Mouse (Mus musculus) CD4-positive, CD25-positive, alpha-beta regulatory T cell, adult 4 months (primary cell): Measurements from ENCODE around the gene Wnt7b. TPM values are rescaled to one million over a fixed set of nuclear protein-coding genes. Genes with fewer than 3 reads are reported as not detected.

ENCODE experiments used
- ATAC-seq: one replicate; pipeline ENCODE4 v1.8.0; 2017
- polyA plus RNA-seq, 2 experiments: library from polyadenylated mRNA; unstranded; fragments of 100-300 nt; shearing (Covaris generic); gene quantifications; one replicate each; pipeline ENCODE4 v1.2.1; 2017

The Wnt7b gene
- polyA plus RNA-seq, 2 experiments from 2014 or later: not detected

DNA sequence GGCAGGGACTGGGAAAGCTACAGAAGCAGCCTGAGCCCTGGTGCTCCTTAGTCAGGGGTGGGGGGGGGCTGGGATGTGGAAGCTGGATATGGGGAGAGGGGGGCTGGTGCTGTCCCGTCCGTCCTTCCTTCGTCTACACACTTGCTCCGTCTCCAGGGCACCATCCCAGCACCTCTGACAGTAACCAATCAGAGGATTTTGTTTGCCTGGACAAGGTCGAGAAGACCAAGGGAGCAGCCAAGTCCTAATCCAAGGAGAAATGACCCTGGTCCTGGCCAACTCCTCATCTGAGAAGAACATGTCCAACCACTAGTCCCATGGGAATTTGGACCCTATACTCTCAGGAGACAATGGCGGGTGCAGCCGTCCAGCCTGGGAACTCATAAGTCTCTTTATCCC, 18.4 kb upstream of the Wnt7b start:
- ATAC-seq: no peak

DNA sequence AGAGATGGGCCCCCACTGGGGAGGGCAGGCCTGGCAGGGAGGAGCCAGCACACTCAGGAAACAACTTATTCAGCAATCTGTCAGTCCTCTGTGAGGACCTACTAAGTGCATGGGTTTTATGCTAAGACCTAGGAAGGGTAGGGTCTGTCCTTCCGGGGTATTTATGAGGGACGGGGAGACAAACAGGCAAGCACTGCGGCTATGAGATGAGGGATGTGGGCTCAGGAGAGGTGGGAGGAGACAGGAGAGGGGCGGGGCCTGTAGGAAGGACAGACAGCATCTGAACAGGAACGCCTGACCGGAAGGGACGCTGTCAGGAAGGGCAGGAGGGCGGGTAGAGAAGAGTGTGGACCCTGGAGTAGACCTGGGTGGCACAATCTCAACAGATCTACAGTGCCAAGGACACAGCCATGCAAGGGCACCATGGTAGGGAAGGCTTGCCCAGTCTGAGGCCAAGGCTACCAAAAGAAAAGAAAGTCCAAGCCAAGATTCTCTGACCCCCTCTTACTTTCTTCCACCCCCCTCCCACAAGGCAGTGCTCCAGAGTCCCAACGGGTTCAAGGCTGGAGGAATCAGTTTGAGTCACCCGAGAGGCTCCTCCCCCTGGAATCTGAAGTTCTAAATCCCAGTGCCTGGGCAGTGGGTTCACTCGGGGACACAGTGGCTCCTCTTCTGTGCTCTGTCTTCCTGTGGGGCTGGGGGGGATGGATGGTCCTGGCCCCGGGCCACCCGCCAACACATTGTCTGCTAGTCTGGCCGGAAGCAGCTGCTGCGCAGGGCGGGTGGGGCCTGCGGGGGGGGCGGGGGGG, 17.8 kb upstream of the Wnt7b start:
- peak; percentile 69 for ATAC-seq

DNA sequence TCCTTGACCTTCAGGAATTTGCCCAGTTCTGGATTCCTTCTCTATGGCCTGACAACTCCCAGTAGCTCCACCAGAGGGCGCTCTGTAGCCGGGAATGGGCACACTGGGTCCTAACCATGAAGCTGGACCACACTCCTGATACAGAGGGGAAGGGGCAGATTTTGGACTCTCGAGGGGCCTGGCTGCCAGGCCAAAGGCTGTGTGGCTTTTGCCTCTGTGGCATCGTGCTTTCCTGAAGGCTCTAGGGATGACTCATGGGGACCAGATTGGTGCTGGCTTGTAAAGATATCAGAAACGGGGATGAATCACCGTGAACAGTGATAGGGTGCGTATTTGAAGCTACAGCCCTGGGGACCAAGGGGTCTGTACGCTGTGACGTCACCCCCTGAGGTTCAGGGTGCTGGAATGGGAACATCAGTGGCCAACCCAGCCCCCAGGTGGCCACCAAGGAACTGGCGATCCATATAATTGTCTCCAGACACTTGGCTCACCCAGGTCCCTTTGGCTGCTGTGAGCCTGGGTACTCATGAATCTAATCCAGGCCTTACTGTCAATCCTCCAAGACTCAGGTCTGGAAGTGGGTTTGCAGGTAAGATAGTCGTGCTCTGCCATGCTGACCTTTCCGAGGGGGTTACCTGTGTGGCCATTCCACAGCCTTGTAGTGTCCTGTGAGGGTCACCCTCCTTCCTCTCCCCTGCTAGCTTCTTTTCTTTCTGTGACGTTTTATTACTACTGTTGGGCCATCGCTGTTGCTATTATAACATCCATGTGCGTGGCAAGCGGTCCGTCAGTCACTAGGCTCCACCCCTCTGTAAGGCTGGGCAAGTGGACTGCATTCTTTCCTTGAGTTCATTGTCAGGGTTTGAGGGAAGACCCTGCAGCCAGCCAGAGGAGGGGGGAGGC, 17.0 kb upstream of the Wnt7b start:
- ATAC-seq: peak; percentile 54

DNA sequence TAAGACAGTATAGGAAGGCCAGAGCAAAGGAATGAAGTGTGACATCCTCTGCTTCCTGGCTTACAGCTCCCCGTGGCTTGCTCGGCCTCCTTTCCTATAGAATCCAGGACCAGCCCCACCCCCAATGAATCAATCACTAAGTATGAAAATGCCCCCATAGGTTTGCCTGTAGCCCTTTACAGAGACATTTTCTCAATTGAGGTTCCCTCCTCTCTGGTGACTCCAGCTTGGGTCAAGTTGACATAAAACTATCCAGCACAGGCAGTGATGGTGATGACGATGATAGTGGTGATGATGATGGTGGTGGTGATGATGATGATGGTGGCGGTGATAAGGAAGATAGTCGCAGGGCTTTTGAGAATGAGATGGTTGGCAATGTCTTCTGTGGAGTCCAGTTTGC, 16.2 kb upstream of the Wnt7b start:
- ATAC-seq: no peak

DNA sequence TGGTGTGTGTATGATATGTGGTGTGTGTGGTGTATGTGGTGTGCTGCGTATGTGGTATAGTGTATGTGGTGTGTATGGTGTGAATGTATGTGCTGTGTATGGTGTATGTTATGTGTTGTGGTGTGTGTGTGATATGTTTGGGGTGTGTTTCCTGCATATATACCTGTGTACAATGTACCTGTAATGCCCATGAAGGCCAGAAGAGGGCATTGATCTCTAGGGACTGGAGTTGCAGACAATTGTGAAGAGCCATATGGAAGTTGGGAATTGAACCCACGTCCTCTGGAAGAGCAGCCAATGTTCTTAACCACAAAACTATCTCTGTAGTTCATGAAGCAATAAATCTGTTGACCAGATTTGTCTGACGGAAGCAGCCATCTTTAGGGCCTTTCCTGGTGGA, 15.1 kb upstream of the Wnt7b start:
- no peak for ATAC-seq

DNA sequence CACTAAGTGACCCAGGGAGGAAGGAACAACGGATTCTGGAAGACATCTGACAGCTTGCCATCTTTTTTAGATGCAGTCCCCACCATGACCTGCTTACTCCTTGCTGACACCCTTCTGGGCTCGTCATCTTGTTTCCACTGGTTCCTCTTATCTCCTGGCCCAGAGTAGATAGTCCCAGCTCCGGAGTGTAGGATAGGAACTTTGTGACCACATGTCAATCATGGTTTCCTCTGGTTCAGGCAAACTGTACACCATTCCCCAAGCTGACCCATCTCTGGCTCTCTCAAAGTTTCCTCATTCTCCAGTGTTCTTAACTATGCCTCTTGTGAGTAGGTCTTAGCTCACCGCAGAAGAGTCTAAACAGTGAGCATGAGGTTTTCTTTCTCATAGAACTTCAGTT, 10.4 kb upstream of the Wnt7b start:
- ATAC-seq: no peak

DNA sequence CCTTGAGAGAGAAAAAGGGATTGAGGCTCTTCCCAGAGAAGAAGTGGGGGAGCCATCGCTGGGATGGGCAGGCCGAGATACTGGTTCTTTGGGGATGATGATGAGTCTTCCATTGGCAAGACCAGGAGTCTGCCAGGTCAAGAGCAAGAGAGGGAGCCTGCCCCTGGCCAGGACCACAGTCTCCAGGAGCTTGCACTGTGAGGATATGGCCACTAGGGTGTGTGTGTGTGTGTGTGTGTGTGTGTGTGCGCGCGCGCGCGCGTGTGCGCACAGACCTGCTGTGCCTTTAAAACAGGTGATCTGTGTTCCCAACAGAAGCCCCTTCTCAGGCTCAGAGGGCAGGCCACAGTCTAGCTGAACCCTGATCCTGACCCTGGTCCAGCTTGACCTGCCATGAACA, 8.6 kb upstream of the Wnt7b start:
- no peak for ATAC-seq

DNA sequence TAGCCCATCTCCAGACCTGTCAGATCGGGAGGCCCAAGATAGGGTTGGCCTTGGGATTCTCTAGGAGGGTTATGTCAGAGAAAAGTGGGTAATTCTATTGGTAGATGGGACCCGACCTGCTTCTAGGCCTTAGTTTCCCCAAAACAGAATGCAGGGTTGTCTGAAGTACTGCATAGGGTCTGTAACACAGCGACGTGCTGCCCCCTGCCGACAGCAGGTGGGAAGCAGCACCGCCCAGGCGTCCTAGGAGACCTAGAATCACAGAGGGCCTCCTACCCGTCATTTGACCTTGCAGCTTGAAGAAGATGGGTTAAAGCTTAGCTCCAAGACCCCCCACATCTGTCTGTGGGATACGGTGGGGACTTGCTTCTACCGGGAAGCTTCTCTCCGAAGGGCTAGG, 1.2 kb upstream of the Wnt7b start:
- ATAC-seq: no peak

DNA sequence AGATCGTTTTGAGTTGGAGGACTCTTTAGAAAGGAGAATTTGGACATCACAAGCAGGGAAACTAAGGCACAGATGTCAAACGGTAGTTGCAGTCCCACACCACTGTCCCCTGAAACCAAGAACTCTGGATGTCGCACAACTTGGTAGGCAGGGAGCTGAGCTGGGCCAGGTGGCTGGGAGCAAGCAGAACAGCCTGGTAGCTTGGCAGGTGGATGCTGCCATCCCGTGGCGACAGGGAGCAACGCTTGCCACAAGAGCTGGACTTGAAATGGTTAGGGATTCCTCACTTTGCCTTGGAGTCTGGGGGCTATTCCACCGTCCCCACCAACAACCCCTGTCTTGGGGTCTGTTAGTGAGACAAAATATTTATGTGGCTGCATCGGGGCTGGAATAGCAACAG, 751 bp upstream of the Wnt7b start:
- no peak for ATAC-seq

DNA sequence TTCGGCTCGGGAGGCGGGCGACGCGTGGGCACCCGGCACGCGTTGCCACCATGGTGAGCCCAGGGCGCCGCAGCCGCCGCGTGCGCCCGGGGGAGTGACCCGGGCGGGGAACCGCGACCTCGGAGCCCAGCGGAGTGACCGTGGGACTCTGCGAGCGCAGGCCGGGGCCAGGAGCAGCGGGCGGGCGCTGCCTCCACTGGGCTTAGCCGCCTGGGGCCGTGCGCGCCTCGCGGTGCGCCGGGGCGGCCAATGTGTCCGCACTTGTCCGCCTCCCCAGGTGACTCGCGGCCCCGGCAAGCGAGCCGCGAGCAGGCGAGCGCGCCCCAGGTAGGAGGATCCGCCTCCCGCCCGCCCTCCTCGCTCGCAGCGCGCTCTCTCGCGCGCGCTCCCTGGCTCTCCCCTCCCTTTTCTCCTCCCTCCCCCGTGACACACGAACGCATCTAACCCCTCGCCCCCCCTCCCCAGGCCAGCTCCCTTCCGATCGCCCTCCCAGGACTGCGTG, 659 bp downstream of the Wnt7b start:
- no peak for ATAC-seq

DNA sequence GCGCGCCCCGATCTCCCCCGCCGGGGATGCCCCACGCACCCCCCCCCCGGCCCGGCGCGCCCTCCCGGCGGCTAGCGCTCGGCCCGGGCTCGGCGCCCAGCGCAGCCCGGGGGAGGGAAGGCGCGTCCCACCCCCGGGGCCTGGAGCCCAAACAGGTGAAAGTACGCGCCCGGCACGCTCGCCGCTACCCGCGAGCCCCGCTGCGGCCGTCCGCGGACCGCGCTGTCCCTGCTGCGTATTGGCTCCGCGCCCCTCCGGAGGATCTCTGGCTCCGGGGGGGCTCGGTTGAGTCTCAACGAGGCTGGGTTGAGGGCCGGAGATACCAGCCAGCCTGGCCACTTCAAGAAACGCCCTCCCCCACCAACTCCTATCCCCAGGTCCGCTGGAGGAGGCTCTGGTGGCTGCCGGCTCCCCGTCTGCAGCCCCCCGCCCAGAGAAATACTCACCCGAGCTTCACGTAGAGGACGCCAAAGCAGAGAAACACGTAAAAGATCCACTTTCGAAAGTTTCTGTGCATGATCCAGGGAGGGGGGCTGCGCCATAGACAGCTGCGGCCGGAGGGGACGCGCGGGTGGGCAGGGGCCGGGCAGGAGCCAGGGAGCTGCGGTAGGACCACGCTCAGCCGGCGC, 1.2 kb downstream of the Wnt7b start:
- no peak for ATAC-seq

DNA sequence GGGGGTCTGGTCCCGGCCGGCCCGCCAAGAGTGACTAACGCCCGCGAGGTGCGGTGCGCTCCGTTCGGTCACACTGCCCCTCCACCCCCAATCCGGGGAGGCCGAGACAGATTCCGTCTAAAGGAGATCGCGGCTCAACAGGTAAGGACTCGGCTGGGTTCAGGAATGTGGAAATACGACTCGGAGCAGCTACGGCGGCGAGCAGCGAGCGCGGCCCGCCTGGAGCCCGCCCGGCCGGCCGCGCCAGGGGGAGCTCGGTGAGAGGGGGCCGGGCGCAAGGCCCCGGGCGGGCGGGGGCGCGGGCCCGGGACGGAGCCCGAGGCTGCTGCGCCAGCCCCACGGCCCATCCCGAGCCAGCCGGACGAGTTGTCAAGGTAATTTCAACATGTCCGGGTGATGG, 1.8 kb downstream of the Wnt7b start:
- no peak for ATAC-seq

DNA sequence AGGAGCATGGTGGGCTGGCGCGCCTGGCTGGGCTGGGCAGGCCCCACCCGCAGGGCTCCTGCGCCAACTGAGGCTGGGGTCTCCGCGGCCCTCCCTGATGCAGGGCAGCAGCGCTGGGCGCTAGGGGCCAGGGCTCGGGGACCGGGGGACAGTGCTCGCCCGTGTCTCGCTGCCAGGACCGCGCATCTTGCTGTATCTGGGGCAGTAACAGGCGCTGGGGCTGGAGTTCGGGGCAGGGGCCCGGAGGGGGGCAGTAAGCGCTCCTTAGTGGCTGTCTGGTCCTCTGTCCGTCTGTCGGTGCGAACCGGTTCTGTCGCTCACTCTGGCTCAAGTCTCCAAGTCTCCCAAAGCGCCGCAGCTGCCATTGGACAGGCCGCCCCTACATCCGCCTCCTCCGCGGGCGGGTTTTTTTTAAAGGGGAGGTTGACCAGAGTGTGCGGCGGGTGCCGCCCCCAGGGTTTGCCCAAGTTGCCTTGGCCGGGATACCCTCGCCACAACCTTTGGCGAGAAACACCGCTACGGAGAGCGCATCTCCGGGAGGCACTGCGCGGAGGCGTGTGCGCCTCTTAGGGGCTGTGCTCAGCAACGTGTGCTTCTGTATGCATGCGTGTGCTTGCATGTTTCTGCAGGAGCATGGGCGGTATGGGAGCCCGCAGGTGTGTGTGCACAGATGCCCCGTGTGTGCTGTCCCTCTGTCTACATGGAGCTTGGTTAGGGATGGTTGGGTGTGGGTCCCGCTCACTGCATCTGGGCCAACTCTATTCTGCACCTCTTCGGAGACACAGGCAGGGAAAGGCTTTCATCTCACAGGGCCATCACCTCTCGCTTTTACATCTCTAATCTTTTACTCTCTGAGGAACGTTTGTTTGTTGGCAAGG, 4.5 kb downstream of the Wnt7b start:
- ATAC-seq: no peak

DNA sequence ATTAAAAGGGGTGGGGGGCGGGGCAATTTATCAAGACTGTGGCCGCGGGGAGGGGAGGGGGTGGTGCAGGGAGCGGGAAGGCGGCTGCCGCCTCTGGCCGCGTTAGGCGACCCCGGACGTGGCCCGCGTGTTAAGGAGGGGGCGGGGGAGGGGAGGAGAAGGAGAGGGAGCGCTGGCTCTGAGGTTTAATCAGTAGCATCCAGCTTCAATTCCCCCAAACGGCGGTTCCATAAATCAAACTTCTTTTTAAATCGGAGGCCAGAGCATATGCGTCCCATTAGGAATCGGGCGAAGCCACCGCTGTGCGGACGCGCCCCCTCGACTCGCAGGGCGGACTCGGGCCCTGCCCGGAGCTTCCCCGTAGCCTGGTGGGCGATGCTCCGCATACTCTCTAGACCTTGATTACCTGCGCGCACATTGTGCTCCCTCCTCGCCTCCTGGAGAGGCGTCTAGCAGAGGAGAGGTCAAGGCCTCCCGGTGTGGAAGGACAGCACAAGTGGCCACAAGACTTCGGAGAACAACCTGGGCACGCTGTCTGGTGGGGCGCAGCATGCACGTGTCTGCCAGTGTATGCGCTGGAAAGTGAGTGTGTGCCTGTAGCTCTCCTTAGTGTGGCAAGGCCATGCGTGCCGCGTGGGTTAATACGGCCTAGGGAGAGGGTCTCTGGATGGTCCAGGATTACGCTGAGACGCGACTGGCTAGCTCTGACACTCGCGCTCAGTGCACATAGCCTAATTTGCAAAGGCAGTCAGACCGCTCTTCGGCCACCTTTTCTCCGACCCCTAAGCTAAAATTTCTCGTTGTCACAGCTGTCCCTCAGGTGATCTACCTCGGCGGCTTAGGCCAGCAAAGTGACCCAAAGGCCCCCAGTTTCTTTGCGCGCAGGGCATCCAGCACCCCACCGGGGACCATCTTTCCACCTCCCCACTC, 5.5 kb downstream of the Wnt7b start:
- ATAC-seq: no peak

DNA sequence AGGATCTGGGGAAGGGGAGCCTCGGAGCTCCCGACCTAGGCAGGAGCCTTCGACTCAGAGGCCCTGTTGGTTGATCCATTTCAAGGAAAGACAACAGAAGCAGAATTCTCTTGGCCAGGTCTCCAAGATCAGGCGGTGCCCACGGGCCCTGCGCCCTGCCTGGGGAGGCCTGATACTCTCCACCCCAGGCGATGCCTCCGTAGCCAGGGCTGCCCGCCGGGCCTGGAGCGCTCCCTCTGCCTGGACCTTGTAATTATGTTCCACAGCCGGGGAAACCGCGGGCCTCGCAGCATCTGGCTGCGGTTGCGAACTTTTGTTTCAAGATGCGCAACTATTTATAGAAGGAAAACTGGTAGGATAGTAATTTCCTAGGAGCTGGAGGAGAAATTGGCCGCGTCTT, 6.2 kb downstream of the Wnt7b start:
- no peak for ATAC-seq

DNA sequence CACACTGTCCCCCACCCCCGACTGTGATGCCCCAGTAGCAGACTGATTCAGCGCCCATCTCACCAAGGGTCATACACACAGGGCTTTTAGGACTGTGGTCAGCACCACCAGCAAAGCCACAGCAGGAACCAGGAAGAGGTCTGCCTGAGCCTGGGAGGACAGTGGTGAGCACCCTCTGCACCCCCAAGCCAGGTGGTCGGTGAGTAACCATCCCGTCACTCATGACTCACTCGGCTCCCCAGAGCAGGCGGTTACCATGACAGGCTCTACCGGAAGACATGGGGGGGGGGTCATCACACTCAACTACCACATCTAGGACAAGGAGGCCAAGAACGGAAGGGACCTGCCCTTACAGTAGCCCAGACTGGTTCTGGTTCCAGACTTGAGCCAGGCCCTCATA, 7.7 kb downstream of the Wnt7b start:
- ATAC-seq: no peak

DNA sequence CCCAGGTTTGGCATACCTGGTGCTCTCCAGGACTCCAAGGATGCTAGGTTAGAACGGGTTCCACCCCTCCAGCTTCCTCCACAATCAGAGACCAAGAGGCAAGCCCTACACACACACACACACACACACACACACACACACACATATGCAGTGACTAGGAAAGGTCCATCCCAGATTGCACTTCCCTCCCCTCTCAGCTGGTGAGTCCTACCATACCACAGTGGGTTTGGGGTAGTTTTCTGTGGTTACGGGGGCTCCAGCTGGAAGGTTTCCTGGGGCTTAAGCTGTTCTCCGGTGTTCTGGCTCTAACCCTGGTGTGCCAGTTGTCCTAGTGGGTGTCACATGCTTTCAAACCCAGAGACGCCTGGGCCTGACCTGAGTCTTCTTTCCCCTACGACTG, 8.2 kb downstream of the Wnt7b start:
- ATAC-seq: no peak

DNA sequence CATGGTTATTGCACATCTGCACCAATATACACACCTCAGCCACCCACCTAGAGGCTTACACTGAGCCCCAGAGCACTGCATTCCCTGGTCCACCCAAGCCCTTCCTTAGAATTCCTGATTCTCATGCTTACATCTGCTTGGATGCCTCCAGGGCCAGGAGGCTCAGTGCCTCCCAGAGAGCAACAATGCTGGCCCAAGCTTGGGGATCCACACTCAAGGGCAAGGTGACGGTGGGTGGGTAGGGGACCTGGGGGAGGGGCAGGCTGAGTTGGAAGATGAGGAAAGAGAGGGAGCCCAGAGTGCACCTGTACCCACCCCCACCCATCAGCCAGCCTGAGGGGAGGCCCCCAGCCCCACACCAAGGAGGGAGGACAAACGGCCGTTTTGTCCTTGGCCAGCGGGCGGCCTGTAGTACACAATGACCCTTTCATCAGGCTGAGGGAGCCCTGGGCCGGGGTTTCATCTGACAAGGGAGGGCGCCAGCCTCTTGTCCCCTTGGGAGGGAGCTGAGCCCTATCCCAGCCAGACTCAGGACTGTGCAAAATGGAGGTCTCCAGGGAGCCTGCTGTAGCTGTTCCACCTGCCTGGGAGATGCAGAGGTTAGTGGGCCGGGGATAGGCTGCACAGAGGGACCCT, 9.5 kb downstream of the Wnt7b start:
- ATAC-seq: no peak

DNA sequence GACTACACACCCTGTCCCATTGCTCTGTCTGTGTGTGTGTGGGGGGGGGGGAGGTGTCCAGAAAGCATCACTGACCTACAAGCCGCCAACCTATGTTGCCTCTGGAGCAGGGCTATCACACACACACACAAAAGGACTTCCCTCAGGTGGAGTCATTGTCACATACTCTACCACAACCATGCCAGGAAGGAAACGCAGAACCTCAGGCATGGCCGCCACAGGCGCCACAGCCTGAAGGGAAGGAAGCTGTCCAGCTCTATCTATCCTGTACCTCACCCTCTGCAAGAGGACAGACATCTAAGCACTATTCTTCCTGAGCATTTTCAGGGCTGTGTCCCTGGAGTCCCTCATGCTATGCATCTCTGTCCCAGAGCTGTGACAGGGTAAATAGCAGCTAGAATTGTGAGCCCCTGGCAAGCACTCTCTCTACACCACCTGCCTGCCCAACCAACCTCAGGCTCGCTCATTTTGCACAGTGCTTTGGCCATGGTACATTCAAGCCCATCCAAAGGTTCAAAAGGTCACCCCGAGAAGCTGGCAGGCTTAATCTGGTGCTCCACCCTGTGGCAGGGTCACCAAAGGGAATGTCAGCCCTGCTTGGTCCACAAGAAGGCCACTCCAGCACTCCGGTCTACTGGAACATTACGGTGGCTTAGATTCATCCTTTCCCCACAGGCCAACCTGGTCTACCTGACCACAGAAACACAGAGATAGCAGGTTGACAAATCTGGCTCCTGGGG, 12.1 kb downstream of the Wnt7b start:
- ATAC-seq: no peak
